8 mouse cellular contexts compared by ENCODE assay signal in the genomic region with DNA sequence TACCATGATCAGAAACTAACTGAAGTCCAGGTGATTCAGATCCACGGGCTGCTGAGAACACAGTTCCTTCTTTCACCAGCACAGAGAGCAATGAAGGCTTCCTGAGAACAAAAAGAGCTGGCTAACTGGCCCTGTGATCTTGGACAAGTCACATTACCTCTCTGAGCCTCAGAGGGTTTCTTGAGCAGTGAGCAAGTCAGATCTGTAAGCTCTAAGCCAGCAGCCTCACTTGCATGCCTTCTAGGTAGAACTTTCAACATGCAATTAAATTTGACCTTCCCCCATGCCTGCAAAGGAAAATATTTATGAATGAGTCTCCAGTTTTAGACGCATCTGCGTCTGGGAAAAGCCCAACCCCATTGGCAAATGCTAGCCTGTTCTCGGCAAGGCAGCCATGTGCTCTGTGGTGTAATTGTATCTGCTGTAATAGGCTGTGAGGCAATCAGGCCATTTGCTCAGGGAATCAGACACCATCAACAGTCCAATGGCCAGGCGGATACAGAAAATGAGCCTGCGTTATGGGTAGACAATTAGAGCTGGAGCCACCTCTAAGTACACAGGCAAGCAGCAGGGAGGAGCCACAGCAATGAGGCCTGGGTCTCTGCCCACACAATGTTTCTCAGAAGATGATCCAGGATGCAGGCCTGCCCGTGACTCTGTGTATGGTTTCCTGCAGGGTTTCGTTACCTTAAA.
DNase-seq lines count a peak whose midpoint lies in the region; ATAC-seq lines count a peak whose summit lies in the region.

No protein-coding gene starts in this region.

- peak; percentile 67 for DNase-seq in NIH3T3 (ENCODE audit: low read depth)
- peak; percentile 13 for DNase-seq in brain, adult 2 months (ENCODE audit: low read depth, low spot score)
- peak; percentile 17 for DNase-seq in gastrocnemius, postnatal 10 days
- peak; percentile 30 for DNase-seq in limb, embryonic 10.5 days (ENCODE audit: low spot score)
- no peak for DNase-seq in B cell, adult 2 months
- DNase-seq in kidney, postnatal 14 days = no peak
- DNase-seq in left cerebral cortex, postnatal 25 days (ENCODE audit: low spot score in 2 of 2) = no peak

- no peak overlapping the region for H3K9ac ChIP-seq in neural tube, embryonic 13.5 days

- intact Hi-C loops in left cerebral cortex, postnatal 25 days (cut with DNase I) = no loop called here

- peaks cover 5% of the 10 kb centered on the region; the same call in 1 of the 2 replicates for H3K4me1 ChIP-seq in limb, embryonic 10.5 days
- H3K4me1 ChIP-seq in neural tube, embryonic 13.5 days (replicated peaks) = peaks cover 10% of the 10 kb centered on the region; the same call in 1 of the 2 replicates

- no peaks in the 10 kb centered on the region for H3K36me3 ChIP-seq in limb, embryonic 10.5 days
- no peaks in the 10 kb centered on the region for H3K36me3 ChIP-seq in neural tube, embryonic 13.5 days

- no peaks in the 10 kb centered on the region for H3K9me3 ChIP-seq in limb, embryonic 10.5 days (replicated peaks)
- no peaks in the 10 kb centered on the region for H3K9me3 ChIP-seq in neural tube, embryonic 13.5 days

- no peaks in the 10 kb centered on the region for H3K27me3 ChIP-seq in limb, embryonic 10.5 days (ENCODE audit: low read depth, poor library complexity, severe bottlenecking)
- H3K27me3 ChIP-seq in neural tube, embryonic 13.5 days = no peaks in the 10 kb centered on the region

- ATAC-seq in neural tube, embryonic 13.5 days (ENCODE audit: low read depth) = peak; percentile 82

- no peak overlapping the region for H3K4me2 ChIP-seq in neural tube, embryonic 13.5 days

- H3K27ac ChIP-seq in limb, embryonic 10.5 days = 0 out of 2 replicates have a peak overlapping the region, but pooled peaks have one; percentile 39
- H3K27ac ChIP-seq in neural tube, embryonic 13.5 days (replicated peaks) = peak overlapping the region; percentile 56

- 66% methylated on average over 8 of the region's 8 CpGs for WGBS in limb, embryonic 10.5 days
- 52% methylated on average over 8 of the region's 8 CpGs for WGBS in neural tube, embryonic 13.5 days

- H3K4me3 ChIP-seq in limb, embryonic 10.5 days = no peak overlapping the region
- no peak overlapping the region for H3K4me3 ChIP-seq in neural tube, embryonic 13.5 days

Comparison
In these comparisons a context has a peak if more than half of its experiments do, and no peak if none do; other contexts are left out.
1. DNase-seq: peak in NIH3T3 (single experiment), brain, adult 2 months (single experiment), gastrocnemius, postnatal 10 days (single experiment) and limb, embryonic 10.5 days (single experiment); none in B cell, adult 2 months (0 of 2), kidney, postnatal 14 days (single experiment) and left cerebral cortex, postnatal 25 days (0 of 2).